Mouse (Mus musculus): Measurements from ENCODE around the gene Gm14496. TPM values are rescaled to one million over a fixed set of nuclear protein-coding genes. Genes with fewer than 3 reads are reported as not detected.
"Not testable (repeated sequence)": the region's sequence is repeated elsewhere in the genome, so short reads cannot be mapped to it uniquely, and the experiment has no call there.

Gene Gm14496
- total RNA-seq (2022): not detected

DNA sequence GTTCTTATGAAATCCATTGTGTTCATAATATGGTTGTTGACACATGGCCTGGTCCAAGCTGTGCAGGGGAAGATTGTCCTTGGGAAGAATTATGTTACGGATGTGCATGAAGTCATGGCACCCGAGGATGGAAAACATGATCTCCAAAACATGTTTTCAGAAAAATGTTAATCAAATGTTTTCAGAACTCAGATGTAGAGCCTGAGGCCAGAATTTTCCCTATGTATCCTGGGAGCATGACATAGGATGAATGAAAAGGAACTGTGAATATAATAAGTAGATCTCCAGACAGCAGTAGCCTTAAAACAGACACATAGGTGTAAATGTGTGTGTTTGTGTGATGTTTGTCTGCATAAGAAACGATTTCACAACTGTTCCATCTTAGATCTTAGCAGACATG, at the start of gene Gm14496:
Gm14496 (plus strand) TSS at position 301 of the 400 bp plus-strand sequence.
- no peak for DNase-seq (ENCODE audit: low spot score in 2 of 2)

DNA sequence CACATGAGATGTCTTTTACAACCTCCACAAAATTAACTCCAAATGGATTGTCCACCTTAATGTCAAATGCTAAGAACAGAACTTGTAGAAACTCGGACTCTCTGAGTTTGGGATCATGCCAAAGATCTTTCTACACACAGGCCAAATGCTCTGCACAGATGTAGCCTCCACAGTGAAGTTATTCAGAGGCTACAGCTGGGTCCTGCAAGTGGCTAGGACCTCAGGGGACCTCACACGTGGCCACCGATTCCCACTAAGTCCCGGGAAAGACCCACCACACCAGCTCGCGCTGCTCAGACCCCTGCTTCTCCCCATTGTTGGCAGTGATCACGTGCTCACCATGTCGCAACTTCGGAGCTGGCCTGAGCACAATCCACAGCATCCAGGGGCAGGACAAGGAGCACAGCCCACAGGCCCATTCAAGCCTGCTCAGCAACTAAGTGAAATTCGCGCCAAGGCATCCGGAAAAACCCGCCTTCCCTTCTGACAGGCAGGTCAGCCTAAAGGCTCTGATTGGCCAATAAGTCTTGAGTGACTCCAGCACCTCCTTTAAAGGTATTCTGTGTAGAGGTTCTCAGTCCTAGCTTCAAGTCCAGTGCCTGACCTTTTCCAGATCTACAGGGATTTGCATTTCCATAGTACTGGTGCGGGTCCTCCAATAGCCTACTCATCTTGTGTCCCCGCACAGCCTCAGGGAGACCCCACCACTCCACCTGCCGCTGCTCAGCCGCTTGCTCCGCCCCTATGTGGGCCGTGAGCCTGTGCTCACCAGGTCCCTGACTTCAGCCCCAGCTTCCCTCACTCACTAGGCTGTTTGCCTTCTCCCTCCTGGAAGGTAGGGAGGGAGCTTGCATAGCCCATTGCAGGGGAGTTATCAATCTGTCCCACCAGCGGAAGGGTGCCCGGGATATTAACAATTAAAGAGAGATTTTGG, 37.9 kb upstream of the Gm14496 start:
- DNase-seq (ENCODE audit: low spot score in 2 of 2): not testable (repeated sequence)

DNA sequence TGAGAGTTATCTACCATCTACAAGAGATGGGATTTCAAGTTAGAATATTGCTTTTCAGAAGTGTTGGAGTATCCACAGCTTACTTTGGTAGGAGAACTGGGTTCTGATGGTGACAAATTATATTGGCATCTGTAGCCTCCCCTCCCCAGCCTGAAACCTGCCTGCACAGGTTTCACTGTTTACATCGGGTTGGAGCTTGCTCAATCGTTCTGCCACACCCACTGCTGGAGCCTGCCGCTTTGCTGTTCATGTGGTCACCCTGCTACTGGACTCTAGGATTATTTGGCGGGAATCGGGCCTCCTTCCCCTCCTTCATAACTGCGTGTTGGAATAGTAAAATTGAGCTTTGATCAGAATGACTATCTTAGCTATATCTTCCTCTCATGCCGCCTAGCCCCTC, 22.5 kb upstream of the Gm14496 start:
- no peak for DNase-seq (ENCODE audit: low spot score in 2 of 2)

- no peak for DNase-seq (ENCODE audit: low spot score in 2 of 2)
These were observed 21.7 kb upstream of the Gm14496 start for GRCm38 (mm10) chr2:181969187-181969586.

DNA sequence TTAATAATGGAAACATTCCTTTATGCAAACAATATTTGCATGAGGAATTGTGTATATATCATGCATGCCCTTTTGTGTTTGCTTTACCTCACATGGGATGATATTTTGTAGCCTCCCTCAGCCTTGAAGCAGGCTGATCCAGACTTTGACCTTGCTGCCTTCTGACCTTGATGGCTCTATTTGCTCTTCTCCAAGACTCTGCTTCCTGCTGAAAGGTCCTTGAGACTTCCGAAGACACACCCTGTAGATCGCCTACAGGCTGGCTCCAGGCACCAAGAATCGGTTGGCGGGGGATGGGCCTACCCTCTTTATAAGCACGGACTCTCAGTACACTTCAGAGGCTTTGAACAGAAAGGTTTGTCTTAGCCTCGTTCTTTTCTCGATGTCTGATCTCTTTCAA, 9.0 kb upstream of the Gm14496 start:
- DNase-seq (ENCODE audit: low spot score in 2 of 2): not testable (repeated sequence)

Other genes with a start within 250 kb of the Gm14496 start
- 10 to 100 TPM; 23.2 to 41.8 (median 27.1) TPM for gene Myt1, start 227.8 kb upstream of the Gm14496 start, total RNA-seq (2022)
- gene Pcmtd2, start 153.3 kb upstream of the Gm14496 start, total RNA-seq (2022): 100 to 1,000 TPM in 1 of 4 experiments, 10 to 100 TPM in 3; 76.2 to 112 (median 93.0) TPM
- gene Polr3k, start 126.8 kb upstream of the Gm14496 start, total RNA-seq (2022): 10 to 100 TPM; 24.8 to 32.6 (median 27.3) TPM